Mouse (Mus musculus) cerebellum, adult 18-20 months (tissue): ENCODE measurements at regions not wholly inside any gene's neighbourhood (a gene's known extent, or its start where the extent isn't known, plus 50 kb on each side); places are given as distances from the start of the nearest gene placed in this dataset.
"Not testable (repeated sequence)": the region's sequence is repeated elsewhere in the genome, so short reads cannot be mapped to it uniquely, and the experiment has no call there.

Experiments
- DNase-seq, 2 experiments: peaks; one replicate each; pipeline ENCODE4 v3.0.0; 2021

GRCm38 (mm10) chr11:45262198-45262597 lies 589.7 kb upstream of the Clint1 start:
- no peak for DNase-seq

- DNase-seq, result no peak
Observed at GRCm38 (mm10) chr11:45264001-45264400, 587.9 kb upstream of the Clint1 start.

GRCm38 (mm10) chr11:45265171-45265988 lies 586.5 kb upstream of the Clint1 start:
- DNase-seq, result no peak

GRCm38 (mm10) chr11:45265989-45266302 lies 585.9 kb upstream of the Clint1 start:
- DNase-seq, result no peak

- DNase-seq, result no peak
Observed at GRCm38 (mm10) chr11:45269215-45269614, 582.6 kb upstream of the Clint1 start.

- no peak for DNase-seq
Observed at GRCm38 (mm10) chr11:45271206-45271605, 580.6 kb upstream of the Clint1 start.

GRCm38 (mm10) chr11:45274446-45275119 lies 577.3 kb upstream of the Clint1 start:
- peak; percentile 14 to 26 for DNase-seq

GRCm38 (mm10) chr11:45275170-45275569 lies 576.7 kb upstream of the Clint1 start:
- no peak for DNase-seq

- DNase-seq, result no peak
Observed at GRCm38 (mm10) chr11:45296772-45297171, 555.1 kb upstream of the Clint1 start.

GRCm38 (mm10) chr11:45311934-45312333 lies 539.9 kb upstream of the Clint1 start:
- DNase-seq, result no peak

- DNase-seq, result no peak
Observed at GRCm38 (mm10) chr11:45323766-45324165, 528.1 kb upstream of the Clint1 start.

- DNase-seq, result no peak
Observed at GRCm38 (mm10) chr11:45330319-45330718, 521.5 kb upstream of the Clint1 start.

GRCm38 (mm10) chr11:45333756-45334155 lies 518.1 kb upstream of the Clint1 start:
- DNase-seq, result no peak

- no peak for DNase-seq
Observed at GRCm38 (mm10) chr11:45349331-45349730, 502.5 kb upstream of the Clint1 start.

- no peak for DNase-seq
Observed at GRCm38 (mm10) chr11:45365343-45365742, 486.5 kb upstream of the Clint1 start.

GRCm38 (mm10) chr11:45389243-45390146 lies 462.4 kb upstream of the Clint1 start:
- DNase-seq, result no peak

GRCm38 (mm10) chr11:45396009-45396408 lies 455.8 kb upstream of the Clint1 start:
- no peak for DNase-seq

GRCm38 (mm10) chr11:45398188-45398587 lies 453.7 kb upstream of the Clint1 start:
- no peak for DNase-seq

GRCm38 (mm10) chr11:45404377-45405029 lies 447.3 kb upstream of the Clint1 start:
- DNase-seq, result no peak

GRCm38 (mm10) chr11:45424066-45424465 lies 427.8 kb upstream of the Clint1 start:
- DNase-seq, result not testable (repeated sequence)

- DNase-seq, result no peak
Observed at GRCm38 (mm10) chr11:45440937-45441720, 410.7 kb upstream of the Clint1 start.

- DNase-seq, result no peak
Observed at GRCm38 (mm10) chr11:45446512-45446911, 405.3 kb upstream of the Clint1 start.
